Mouse (Mus musculus) intestine, embryonic 14.5 days (tissue): ENCODE data around the gene Sfrp4. TPM values are rescaled to one million over a fixed set of nuclear protein-coding genes. Genes with fewer than 3 reads are reported as not detected.

Experiments
- ATAC-seq: fragments of 200-750 bp; cut with Nextera tagmentation; replicated peaks from 2 replicates; pipeline ENCODE4 v1.8.0; 2017; ENCODE audit warnings: low read depth, moderate number of reproducible peaks, moderate TSS enrichment, moderate library complexity; ENCODE audit not compliant: low FRiP score, low TSS enrichment
- DNase-seq: peaks from one replicate; pipeline ENCODE4 v3.0.0-alpha.2; 2018; ENCODE audit warnings: low spot score
- H3K27ac ChIP-seq: fragments of 300-500 bp; sonication (generic); 2 replicates; pipeline ENCODE4 v1.5.1; 2014; ENCODE audit warnings: low read depth, mild to moderate bottlenecking, control low read depth
- H3K27me3 ChIP-seq: fragments of 300-500 bp; sonication (generic); replicated peaks from 2 replicates; pipeline ENCODE4 v1.6.1; 2014; ENCODE audit warnings: low read length, control low read depth; ENCODE audit not compliant: control insufficient read depth, insufficient read depth
- H3K36me3 ChIP-seq: fragments of 300-500 bp; sonication (generic); 2 replicates; pipeline ENCODE4 v1.6.1; 2014; ENCODE audit warnings: low read length, control low read depth; ENCODE audit not compliant: control insufficient read depth, insufficient read depth
- H3K4me1 ChIP-seq: fragments of 300-500 bp; sonication (generic); replicated peaks from 2 replicates; pipeline ENCODE4 v1.6.1; 2014; ENCODE audit warnings: low read length, control low read depth, mixed read lengths; ENCODE audit not compliant: control insufficient read depth, insufficient read depth
- H3K4me2 ChIP-seq: fragments of 300-500 bp; sonication (generic); 2 replicates; pipeline ENCODE4 v1.6.1; 2014; ENCODE audit warnings: low read length
- H3K4me3 ChIP-seq: fragments of 300-500 bp; sonication (generic); 2 replicates; pipeline ENCODE4 v1.5.1; 2014; ENCODE audit warnings: low read depth, low read length, control low read depth, mixed read lengths
- H3K9ac ChIP-seq: fragments of 300-500 bp; sonication (generic); 2 replicates; pipeline ENCODE4 v1.6.1; 2014; ENCODE audit warnings: mild to moderate bottlenecking, low read length
- H3K9me3 ChIP-seq: fragments of 300-500 bp; sonication (generic); 2 replicates; pipeline ENCODE4 v1.6.1; 2016; ENCODE audit warnings: low read length, control low read depth; ENCODE audit not compliant: control insufficient read depth
- WGBS: fragments of 180-500 bp; shearing (Covaris S2); extraction: QIAGEN DNeasy Blood & Tissue Kit; methylation state at CpG from one replicate; pipeline ENCODE4 v1.1.7; 2014; 5-methylcytosine and 5-hydroxymethylcytosine counted together
- polyA plus RNA-seq: library from polyadenylated mRNA; unstranded; fragments of >200 nt; fragmentation: Nextera tagmentation; extraction: Ambion mirVana; gene quantifications from 2 replicates; pipeline ENCODE4 v1.2.1, GENCODE M21; 2014

Sfrp4 gene
- polyA plus RNA-seq, 1 experiment from 2014 or later, result 0.58 TPM

DNA sequence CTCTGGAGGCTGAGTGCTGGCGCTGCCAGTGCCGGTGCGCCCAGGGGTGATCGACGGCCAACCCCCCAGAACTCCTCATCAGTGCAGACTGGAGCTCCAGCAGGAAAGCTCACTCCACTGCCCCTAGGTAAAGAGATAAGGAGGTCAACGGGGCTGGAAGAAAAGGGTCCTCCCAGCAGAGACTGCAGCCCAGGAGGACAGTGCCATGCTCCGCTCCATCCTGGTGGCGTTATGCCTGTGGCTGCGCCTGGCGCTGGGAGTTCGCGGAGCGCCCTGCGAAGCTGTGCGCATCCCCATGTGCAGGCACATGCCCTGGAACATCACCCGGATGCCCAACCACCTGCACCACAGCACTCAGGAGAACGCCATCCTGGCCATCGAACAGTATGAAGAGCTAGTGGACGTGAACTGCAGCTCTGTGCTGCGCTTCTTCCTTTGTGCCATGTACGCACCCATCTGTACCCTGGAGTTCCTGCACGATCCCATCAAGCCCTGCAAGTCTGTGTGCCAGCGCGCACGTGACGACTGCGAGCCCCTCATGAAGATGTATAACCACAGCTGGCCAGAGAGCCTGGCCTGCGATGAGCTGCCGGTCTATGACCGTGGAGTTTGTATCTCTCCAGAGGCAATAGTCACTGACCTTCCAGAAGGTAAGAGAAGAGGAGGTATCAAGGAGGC is 463 bp downstream of the Sfrp4 start:
- no peaks in the 10 kb centered on the region for H3K4me1 ChIP-seq
- H3K4me3 ChIP-seq, result peak overlapping the region; percentile 49
- peak; percentile 64 for DNase-seq
- no peaks in the 10 kb centered on the region for H3K9me3 ChIP-seq
- H3K9ac ChIP-seq, result peak overlapping the region; percentile 42
- H3K36me3 ChIP-seq, result no peaks in the 10 kb centered on the region
- H3K27ac ChIP-seq, result no peak overlapping the region
- peaks cover 23% of the 10 kb centered on the region for H3K27me3 ChIP-seq
- peak overlapping the region; percentile 86 for H3K4me2 ChIP-seq
- peak; percentile 13; the same call in 1 of the 2 replicates for ATAC-seq
- WGBS, result 20% methylated on average over 30 of the region's 30 CpGs

DNA sequence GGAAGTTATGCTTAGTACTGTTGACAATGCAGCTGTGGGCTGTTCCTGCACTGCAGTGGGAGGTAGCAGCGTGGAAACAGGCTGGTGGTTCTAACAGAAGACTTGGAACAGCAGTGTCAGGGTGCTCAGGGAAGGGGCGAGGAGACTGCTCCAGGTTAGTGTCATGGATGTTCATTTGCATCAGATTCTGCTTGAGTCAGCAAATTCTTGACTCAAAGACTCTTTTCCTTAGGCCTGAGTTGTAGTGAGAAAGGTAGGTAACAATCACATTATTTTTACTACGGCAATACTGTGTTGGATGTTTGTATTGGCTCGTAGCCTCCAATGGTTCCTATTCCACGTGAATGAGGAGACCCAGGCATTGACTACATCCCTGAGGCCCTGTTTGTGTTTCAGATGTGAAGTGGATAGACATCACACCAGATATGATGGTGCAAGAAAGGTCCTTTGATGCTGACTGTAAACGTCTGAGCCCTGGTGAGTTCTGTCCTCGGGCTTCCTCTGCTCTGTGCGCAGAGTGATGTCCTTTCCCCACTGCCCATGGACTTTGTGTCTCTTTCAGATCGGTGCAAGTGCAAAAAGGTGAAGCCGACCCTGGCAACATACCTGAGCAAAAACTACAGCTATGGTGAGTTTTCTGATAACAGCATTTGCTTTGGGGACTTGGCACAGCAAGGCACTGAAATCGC is 1.9 kb downstream of the Sfrp4 start:
- 81% methylated on average over 11 of the region's 11 CpGs for WGBS
- H3K9me3 ChIP-seq, result no peaks in the 10 kb centered on the region

DNA sequence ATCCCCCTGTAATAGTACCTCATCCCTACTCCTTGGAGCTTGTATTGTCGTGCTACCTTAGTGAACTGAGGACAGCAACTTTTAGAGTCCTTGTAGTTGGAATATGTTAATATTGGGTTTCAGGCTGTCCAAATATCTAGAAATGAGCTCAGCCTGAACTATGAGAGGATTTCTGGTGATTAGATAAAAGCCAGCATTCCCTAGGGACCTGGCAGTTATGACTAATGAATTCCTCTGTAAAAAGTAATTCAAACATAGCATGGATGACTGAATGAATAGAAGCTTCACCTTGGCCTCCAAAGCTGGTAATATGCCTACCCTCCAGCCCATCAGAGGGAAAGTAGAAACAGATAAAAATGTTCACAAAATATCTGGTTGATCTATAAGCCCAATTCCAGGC is 3.6 kb downstream of the Sfrp4 start:
- Histone ChIP-seq H3K4me2 (no peak overlapping the region), H3K9me3 (no peaks in the 10 kb centered on the region), H3K27ac (no peak overlapping the region), H3K4me3 (no peak overlapping the region), H3K36me3 (no peaks in the 10 kb centered on the region), H3K27me3 (peaks cover 16% of the 10 kb centered on the region), H3K4me1 (no peaks in the 10 kb centered on the region), H3K9ac (no peak overlapping the region)
- WGBS, result 78% methylated on average over 1 of the region's 1 CpGs
- ATAC-seq (no peak), DNase-seq (no peak)

More for the DNA sequence above, 1.9 kb downstream of the Sfrp4 start:
- Histone ChIP-seq H3K36me3 (no peaks in the 10 kb centered on the region), H3K27ac (no peak overlapping the region), H3K4me3 (no peak overlapping the region), H3K9ac (no peak overlapping the region), H3K4me1 (no peaks in the 10 kb centered on the region), H3K4me2 (no peak overlapping the region), H3K27me3 (peaks cover 23% of the 10 kb centered on the region)
- DNase-seq, result no peak
- no peak for ATAC-seq

DNA sequence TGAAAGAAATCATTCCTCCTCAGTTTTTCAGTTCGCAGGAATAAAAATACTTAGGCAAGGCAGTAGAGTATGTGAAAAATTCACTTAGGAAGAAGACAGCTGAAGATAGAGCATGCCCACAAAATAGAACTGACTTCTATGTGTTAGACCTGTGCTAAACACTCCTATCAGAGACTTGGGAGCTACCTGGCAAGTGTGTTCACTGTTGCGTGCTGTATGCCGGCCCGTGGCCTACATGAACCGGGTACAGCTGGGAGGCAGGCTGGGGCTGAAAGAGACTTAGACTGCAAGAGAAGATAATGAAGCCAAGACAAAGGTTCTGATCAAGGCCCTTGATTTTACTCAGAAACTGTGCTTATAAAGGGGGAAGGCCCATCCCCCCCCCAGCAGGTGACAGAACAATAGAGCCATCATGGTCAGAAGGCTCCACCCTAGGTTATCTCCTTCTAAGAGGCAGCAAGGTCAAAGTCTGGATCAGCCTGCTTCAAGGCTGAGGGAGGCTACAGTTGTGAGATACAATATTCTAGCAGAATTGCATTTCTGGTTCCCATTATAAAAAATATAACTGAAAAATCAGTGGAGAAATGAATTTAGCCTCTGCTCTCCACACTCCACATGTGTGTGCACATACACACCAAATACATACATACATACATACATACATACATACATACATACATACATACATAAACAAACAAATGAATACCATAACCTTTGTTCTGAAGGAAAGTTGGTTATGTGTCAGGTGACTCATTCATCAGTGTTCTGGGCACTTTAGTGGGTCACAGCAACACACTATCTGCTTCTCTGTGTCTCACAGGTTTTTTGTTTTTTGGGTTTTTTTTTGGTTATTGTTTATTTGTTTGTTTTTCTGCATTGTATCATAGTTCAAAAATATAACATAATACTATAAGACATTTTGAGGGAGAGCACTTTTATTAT is 8.1 kb downstream of the Sfrp4 start:
- no peak overlapping the region for H3K4me2 ChIP-seq
- no peak overlapping the region for H3K9ac ChIP-seq
- no peak overlapping the region for H3K4me3 ChIP-seq
- H3K27me3 ChIP-seq, result no peaks in the 10 kb centered on the region
- WGBS, result 91% methylated on average over 5 of the region's 5 CpGs
- no peak for DNase-seq
- no peak for ATAC-seq
- H3K4me1 ChIP-seq, result no peaks in the 10 kb centered on the region
- no peaks in the 10 kb centered on the region for H3K36me3 ChIP-seq
- H3K9me3 ChIP-seq, result no peaks in the 10 kb centered on the region
- no peak overlapping the region for H3K27ac ChIP-seq

DNA sequence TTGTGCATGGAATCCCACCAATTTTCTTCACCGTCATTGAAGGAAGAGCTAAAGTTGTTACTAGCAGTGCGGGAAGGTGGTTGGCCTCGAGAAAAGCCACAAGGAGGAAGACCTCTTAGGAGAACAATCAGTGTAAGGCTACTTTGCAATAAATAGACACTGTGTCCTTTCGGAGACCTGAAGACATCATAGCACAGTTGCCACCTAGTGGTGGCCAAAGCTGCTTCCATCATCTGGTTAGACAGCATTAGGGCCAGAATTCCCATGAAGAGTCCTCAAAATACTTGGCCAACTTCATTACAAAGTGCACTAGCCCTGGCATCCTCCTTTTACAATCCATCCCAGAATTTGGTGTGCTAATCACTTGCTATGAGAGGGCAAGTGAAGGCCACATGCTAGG is 13.2 kb downstream of the Sfrp4 start:
- H3K4me2 ChIP-seq, result no peak overlapping the region
- H3K27ac ChIP-seq, result no peak overlapping the region
- no peaks in the 10 kb centered on the region for H3K27me3 ChIP-seq
- no peak for DNase-seq
- no peaks in the 10 kb centered on the region for H3K4me1 ChIP-seq
- no peaks in the 10 kb centered on the region for H3K9me3 ChIP-seq
- 69% methylated on average over 4 of the region's 4 CpGs for WGBS
- H3K4me3 ChIP-seq, result no peak overlapping the region
- ATAC-seq, result no peak
- H3K36me3 ChIP-seq, result no peaks in the 10 kb centered on the region
- H3K9ac ChIP-seq, result no peak overlapping the region

DNA sequence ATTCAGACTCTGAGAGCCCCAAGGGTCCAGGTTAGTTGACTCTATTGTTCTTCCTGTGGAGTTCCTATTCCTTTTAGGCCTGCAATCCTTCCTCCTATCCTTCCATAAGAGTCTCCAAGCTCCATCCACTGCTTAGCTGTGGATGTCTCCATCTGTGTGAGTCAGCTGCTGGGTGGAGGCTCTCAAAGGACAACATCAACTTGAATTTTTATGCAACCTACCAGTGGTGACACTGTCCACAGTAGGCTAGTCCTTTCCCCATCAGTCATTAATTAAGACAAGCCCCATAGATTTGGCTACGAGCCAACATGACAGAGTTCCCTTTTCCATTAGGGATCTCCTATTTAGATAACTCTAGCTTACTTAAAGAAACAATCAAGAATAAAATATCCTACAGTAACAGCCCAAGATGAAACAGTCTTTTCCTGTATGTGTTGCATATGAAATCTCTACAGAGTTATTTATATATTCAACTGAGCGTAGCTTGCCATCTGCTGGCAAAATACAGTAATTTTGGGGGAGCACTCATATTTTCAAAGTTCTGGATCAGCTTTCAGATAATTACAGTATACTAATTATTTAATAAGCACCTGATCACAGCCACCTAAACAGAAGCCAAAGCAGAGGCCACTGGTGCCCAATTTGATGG is 17.4 kb downstream of the Sfrp4 start:
- no peak overlapping the region for H3K9ac ChIP-seq
- no peaks in the 10 kb centered on the region for H3K9me3 ChIP-seq
- H3K36me3 ChIP-seq, result no peaks in the 10 kb centered on the region
- H3K4me2 ChIP-seq, result no peak overlapping the region
- no peak overlapping the region for H3K27ac ChIP-seq
- no peaks in the 10 kb centered on the region for H3K4me1 ChIP-seq
- H3K4me3 ChIP-seq, result no peak overlapping the region
- no peaks in the 10 kb centered on the region for H3K27me3 ChIP-seq
- 81% methylated on average over 2 of the region's 2 CpGs for WGBS
- no peak for DNase-seq
- no peak for ATAC-seq

DNA sequence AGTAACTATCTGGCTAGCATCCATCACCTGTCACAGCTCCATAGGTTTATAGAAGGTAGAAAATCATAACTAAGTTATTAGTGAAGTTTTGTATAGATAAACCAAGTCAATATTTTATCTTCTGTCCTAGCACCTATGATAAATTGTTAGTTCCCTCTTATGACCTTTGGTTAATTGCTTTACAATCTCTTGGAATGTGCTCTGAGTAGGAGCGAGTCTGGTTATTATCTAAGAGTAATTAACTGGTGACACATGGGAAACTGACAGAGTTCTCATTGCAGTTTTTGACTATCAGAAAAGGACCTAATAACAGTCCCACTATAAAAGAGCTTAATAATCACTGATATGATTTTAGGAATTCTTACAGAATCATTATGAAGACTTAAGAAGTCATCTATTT is 20.6 kb downstream of the Sfrp4 start:
- no peak for DNase-seq
- no peak overlapping the region for H3K4me2 ChIP-seq
- H3K27me3 ChIP-seq, result no peaks in the 10 kb centered on the region
- ATAC-seq, result no peak
- H3K4me3 ChIP-seq, result no peak overlapping the region
- H3K36me3 ChIP-seq, result no peaks in the 10 kb centered on the region
- 23% methylated on average over 1 of the region's 1 CpGs for WGBS
- no peak overlapping the region for H3K9ac ChIP-seq
- no peak overlapping the region for H3K27ac ChIP-seq
- no peaks in the 10 kb centered on the region for H3K4me1 ChIP-seq
- H3K9me3 ChIP-seq, result no peaks in the 10 kb centered on the region

DNA sequence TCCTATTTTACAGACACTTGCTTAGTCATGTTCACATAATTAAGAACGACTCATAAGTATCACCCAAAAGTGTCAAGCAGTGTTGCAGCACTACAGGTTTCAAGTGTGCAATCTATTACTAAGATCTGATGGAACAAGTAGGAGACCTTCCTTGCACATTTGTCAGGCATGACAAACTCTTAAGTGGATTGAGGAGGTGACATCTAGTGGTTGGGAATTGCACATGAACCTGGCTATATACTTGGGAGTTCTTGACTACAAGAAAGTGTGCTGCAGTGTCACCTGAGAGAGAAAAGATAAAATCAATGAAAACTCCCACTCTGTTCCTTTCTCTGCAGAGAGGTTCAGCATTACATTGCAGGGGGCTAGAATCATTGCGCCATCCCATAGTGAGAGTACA is 21.3 kb downstream of the Sfrp4 start:
- 73% methylated on average over 2 of the region's 2 CpGs for WGBS
- Histone ChIP-seq H3K27ac (no peak overlapping the region), H3K9ac (no peak overlapping the region), H3K36me3 (no peaks in the 10 kb centered on the region), H3K4me2 (no peak overlapping the region), H3K27me3 (no peaks in the 10 kb centered on the region), H3K4me1 (no peaks in the 10 kb centered on the region), H3K4me3 (no peak overlapping the region), H3K9me3 (no peaks in the 10 kb centered on the region)
- DNase-seq (no peak), ATAC-seq (no peak)
